Mouse (Mus musculus) monocyte, adult 2 months (primary cell): ENCODE data around the gene Tspan33.

Experiments
- DNase-seq, 2 experiments: peaks; one replicate each; pipeline ENCODE4 v3.0.0; 2022; ENCODE audit warnings: low spot score in 2 of 2, low read depth in 1 of 2

Gene Tspan33

GRCm38 (mm10) chr6:29697548-29697947 is 3.5 kb downstream of the Tspan33 start:
- DNase-seq: no peak

GRCm38 (mm10) chr6:29699085-29699745 is 5.2 kb downstream of the Tspan33 start:
- DNase-seq: no peak

- DNase-seq: no peak
These were observed 7.0 kb downstream of the Tspan33 start for GRCm38 (mm10) chr6:29701051-29701450.

- no peak for DNase-seq
These were observed 8.1 kb downstream of the Tspan33 start for GRCm38 (mm10) chr6:29702126-29702525.

- DNase-seq: no peak
These were observed 10.1 kb downstream of the Tspan33 start for GRCm38 (mm10) chr6:29704143-29704542.

- no peak for DNase-seq
These were observed 13.9 kb downstream of the Tspan33 start for GRCm38 (mm10) chr6:29707902-29708301.

- DNase-seq: no peak
These were observed 17.3 kb downstream of the Tspan33 start for GRCm38 (mm10) chr6:29711318-29711717.

GRCm38 (mm10) chr6:29712011-29712584 is 18.1 kb downstream of the Tspan33 start:
- DNase-seq: no peak

GRCm38 (mm10) chr6:29716624-29717365 is 22.8 kb downstream of the Tspan33 start:
- no peak for DNase-seq

- no peak for DNase-seq
These were observed 23.5 kb downstream of the Tspan33 start for GRCm38 (mm10) chr6:29717541-29717940.

GRCm38 (mm10) chr6:29717952-29718521 is 24.0 kb downstream of the Tspan33 start:
- no peak for DNase-seq

- no peak for DNase-seq
These were observed 24.9 kb downstream of the Tspan33 start for GRCm38 (mm10) chr6:29718894-29719329.

GRCm38 (mm10) chr6:29721890-29722289 is 27.9 kb downstream of the Tspan33 start:
- no peak for DNase-seq

GRCm38 (mm10) chr6:29726576-29727200 is 32.7 kb downstream of the Tspan33 start:
- no peak for DNase-seq

GRCm38 (mm10) chr6:29728035-29728434 is 34.0 kb downstream of the Tspan33 start:
- no peak for DNase-seq

- DNase-seq: no peak
These were observed 35.5 kb downstream of the Tspan33 start for GRCm38 (mm10) chr6:29729491-29729890.

- DNase-seq: no peak
These were observed 41.3 kb downstream of the Tspan33 start, which contains the start of gene Smo for GRCm38 (mm10) chr6:29735336-29735688. Gene Smo (plus strand): TSS chr6:29735503.

GRCm38 (mm10) chr6:29735689-29736451 is 41.8 kb downstream of the Tspan33 start:
- no peak for DNase-seq

- no peak for DNase-seq
These were observed 42.8 kb downstream of the Tspan33 start for GRCm38 (mm10) chr6:29736610-29737458.
